Mouse (Mus musculus) right cerebral cortex, postnatal 10 days (tissue): ENCODE measurements around the gene 5730596B20Rik.

Source experiments
- DNase-seq, 2 experiments: peaks; one replicate each; pipeline ENCODE4 v3.0.0; 2021; ENCODE audit warnings: low spot score in 2 of 2

5730596B20Rik gene

GRCm38 (mm10) chr6:52224895-52225611, 47.8 kb downstream of the 5730596B20Rik start:
- DNase-seq: no peak

GRCm38 (mm10) chr6:52225612-52226568, 48.6 kb downstream of the 5730596B20Rik start:
- no peak for DNase-seq

GRCm38 (mm10) chr6:52226569-52227257, 49.4 kb downstream of the 5730596B20Rik start:
- DNase-seq: no peak

- no peak for DNase-seq
Observed at GRCm38 (mm10) chr6:52227470-52228222, 50.3 kb downstream of the 5730596B20Rik start.

- no peak for DNase-seq
Observed at GRCm38 (mm10) chr6:52228475-52229465, 51.5 kb downstream of the 5730596B20Rik start.

GRCm38 (mm10) chr6:52229558-52230416, 52.5 kb downstream of the 5730596B20Rik start:
- no peak for DNase-seq
